Mouse (Mus musculus): ENCODE data around the gene Nptxr. TPM values are rescaled to one million over a fixed set of nuclear protein-coding genes. Genes with fewer than 3 reads are reported as not detected.

Gene Nptxr
- polyA plus RNA-seq, 1 experiment from 2014 or later: 1.3 TPM

DNA sequence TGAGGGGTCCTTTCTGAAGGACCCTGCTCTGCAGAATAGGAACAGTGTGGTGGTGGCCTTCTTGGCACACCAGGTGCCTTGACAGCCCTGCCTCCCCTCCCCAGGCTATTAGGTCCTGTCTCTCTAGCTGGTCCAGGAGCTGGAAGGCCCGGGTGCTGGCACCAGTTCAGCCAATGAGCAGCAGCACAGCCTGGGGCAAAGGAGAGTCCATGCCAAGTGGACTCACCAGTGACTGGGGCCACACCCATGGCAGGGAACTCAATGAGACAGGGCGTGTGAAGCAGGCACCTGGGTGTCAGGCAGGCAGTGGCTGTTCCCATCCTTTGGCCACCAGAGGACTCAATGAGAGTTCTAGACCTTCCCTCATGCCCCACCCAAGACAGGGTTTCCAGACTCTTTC is 39.2 kb downstream of the Nptxr start:
- no peaks in the 10 kb centered on the region for H3K27me3 ChIP-seq (replicated peaks; ENCODE audit: control insufficient read depth, insufficient read depth, low read length)
- H3K4me2 ChIP-seq (ENCODE audit: low read depth, low read length): no peak overlapping the region
- H3K4me1 ChIP-seq (ENCODE audit: control insufficient read depth, insufficient read depth, low read length): 0 out of 2 replicates have a peak, but pooled peaks cover 4% of the 10 kb centered on the region
- no peaks in the 10 kb centered on the region for H3K9me3 ChIP-seq (ENCODE audit: control insufficient read depth, low read length)
- ATAC-seq: no peak; the same call in 1 of the 2 replicates
- no peak overlapping the region for H3K4me3 ChIP-seq (ENCODE audit: low read length)
- H3K9ac ChIP-seq (ENCODE audit: low read depth, low read length): no peak overlapping the region
- 0 out of 2 replicates have a peak, but pooled peaks cover 2% of the 10 kb centered on the region for H3K36me3 ChIP-seq (ENCODE audit: control insufficient read depth, insufficient read depth, low read length)
- no peak overlapping the region for H3K27ac ChIP-seq (ENCODE audit: low read length)
- WGBS: 75% methylated on average over 2 of the region's 2 CpGs

- Histone ChIP-seq H3K27ac (ENCODE audit: low read length) (no peak overlapping the region), H3K9me3 (ENCODE audit: control insufficient read depth, low read length) (no peaks in the 10 kb centered on the region), H3K36me3 (ENCODE audit: control insufficient read depth, insufficient read depth, low read length) (0 out of 2 replicates have a peak, but pooled peaks cover 2% of the 10 kb centered on the region), H3K4me3 (ENCODE audit: low read length) (no peak overlapping the region), H3K9ac (ENCODE audit: low read depth, low read length) (no peak overlapping the region), H3K27me3 (replicated peaks; ENCODE audit: control insufficient read depth, insufficient read depth, low read length) (no peaks in the 10 kb centered on the region), H3K4me1 (ENCODE audit: control insufficient read depth, insufficient read depth, low read length) (0 out of 2 replicates have a peak, but pooled peaks cover 4% of the 10 kb centered on the region), H3K4me2 (ENCODE audit: low read depth, low read length) (no peak overlapping the region)
- ATAC-seq: no peak
- 79% methylated on average over 11 of the region's 11 CpGs for WGBS
Measured at GRCm38 (mm10) chr15:79764539-79765267, 39.9 kb downstream of the Nptxr start.

DNA sequence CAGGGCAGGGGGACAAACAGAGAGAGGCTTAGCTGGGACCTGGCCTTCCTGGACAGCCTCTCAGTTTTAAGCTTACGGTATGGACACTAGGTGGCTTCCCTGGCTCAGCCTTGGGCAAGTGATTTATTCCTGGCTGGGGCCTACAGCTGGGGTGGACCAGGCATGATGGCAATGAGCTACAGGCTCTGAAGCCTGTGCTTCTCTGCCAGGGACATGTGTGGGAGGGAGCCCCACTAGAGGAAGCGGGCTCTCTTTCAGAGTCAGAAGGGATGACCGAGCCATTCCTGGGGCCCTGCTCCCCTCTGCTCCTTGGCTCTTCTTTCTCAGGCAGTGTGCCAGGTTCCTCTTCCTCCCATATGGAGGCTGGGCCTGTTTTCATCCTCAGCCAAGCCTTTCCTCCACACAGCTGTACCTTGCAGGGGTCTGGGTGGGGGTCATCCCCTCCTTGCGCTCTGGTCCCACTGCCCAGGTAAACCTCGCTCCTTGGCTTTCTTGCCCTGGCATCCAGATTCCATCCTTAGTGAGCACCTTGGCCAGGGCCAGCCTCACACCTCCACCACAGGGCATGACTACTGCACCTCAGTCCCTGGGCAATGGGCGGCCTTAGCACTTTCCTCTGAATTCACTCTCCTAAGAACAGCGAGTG is 40.8 kb downstream of the Nptxr start:
- 0 out of 2 replicates have a peak, but pooled peaks cover 2% of the 10 kb centered on the region for H3K36me3 ChIP-seq (ENCODE audit: control insufficient read depth, insufficient read depth, low read length)
- WGBS: 77% methylated on average over 7 of the region's 7 CpGs
- no peaks in the 10 kb centered on the region for H3K27me3 ChIP-seq (replicated peaks; ENCODE audit: control insufficient read depth, insufficient read depth, low read length)
- no peak overlapping the region for H3K4me2 ChIP-seq (ENCODE audit: low read depth, low read length)
- H3K4me1 ChIP-seq (ENCODE audit: control insufficient read depth, insufficient read depth, low read length): 0 out of 2 replicates have a peak, but pooled peaks cover 4% of the 10 kb centered on the region
- no peaks in the 10 kb centered on the region for H3K9me3 ChIP-seq (ENCODE audit: control insufficient read depth, low read length)
- H3K9ac ChIP-seq (ENCODE audit: low read depth, low read length): no peak overlapping the region
- H3K27ac ChIP-seq (ENCODE audit: low read length): no peak overlapping the region
- H3K4me3 ChIP-seq (ENCODE audit: low read length): no peak overlapping the region
- no peak for ATAC-seq

GRCm38 (mm10) chr15:79763001-79763400 is 41.6 kb downstream of the Nptxr start:
- 90% methylated on average over 9 of the region's 9 CpGs for WGBS
- no peak for ATAC-seq

DNA sequence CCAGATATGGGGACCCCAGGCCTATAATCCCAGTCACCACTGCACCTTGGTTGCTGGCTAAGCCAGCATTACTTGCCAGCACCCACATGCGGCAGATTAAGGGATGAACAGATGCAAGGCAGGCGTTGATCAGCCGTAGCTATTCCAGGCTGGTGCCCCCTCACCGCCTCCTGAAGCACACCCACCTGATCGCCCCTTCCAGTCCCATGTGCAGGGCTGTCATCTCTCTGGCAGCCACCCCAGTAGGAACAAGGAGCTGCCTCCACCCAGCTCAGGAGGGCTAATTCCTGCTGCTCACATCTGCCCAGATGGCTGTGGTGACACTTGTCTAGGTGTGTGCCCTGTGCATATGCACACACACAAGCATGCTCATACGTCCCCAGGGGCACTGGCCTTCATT is 43.6 kb downstream of the Nptxr start:
- no peaks in the 10 kb centered on the region for H3K27me3 ChIP-seq (replicated peaks; ENCODE audit: control insufficient read depth, insufficient read depth, low read length)
- H3K9me3 ChIP-seq (ENCODE audit: control insufficient read depth, low read length): no peaks in the 10 kb centered on the region
- 90% methylated on average over 6 of the region's 6 CpGs for WGBS
- no peak for ATAC-seq
- 0 out of 2 replicates have a peak, but pooled peaks cover 2% of the 10 kb centered on the region for H3K36me3 ChIP-seq (ENCODE audit: control insufficient read depth, insufficient read depth, low read length)
- no peak overlapping the region for H3K27ac ChIP-seq (ENCODE audit: low read length)
- H3K4me2 ChIP-seq (ENCODE audit: low read depth, low read length): no peak overlapping the region
- no peak overlapping the region for H3K4me3 ChIP-seq (ENCODE audit: low read length)
- peaks cover 4% of the 10 kb centered on the region; the same call in 1 of the 2 replicates for H3K4me1 ChIP-seq (ENCODE audit: control insufficient read depth, insufficient read depth, low read length)
- no peak overlapping the region for H3K9ac ChIP-seq (ENCODE audit: low read depth, low read length)

More at GRCm38 (mm10) chr15:79763001-79763400, 41.6 kb downstream of the Nptxr start:
- no peaks in the 10 kb centered on the region for H3K27me3 ChIP-seq (replicated peaks; ENCODE audit: control insufficient read depth, insufficient read depth, low read length)
- H3K36me3 ChIP-seq (ENCODE audit: control insufficient read depth, insufficient read depth, low read length): 0 out of 2 replicates have a peak, but pooled peaks cover 2% of the 10 kb centered on the region
- 0 out of 2 replicates have a peak, but pooled peaks cover 4% of the 10 kb centered on the region for H3K4me1 ChIP-seq (ENCODE audit: control insufficient read depth, insufficient read depth, low read length)
- H3K4me2 ChIP-seq (ENCODE audit: low read depth, low read length): no peak overlapping the region
- H3K4me3 ChIP-seq (ENCODE audit: low read length): no peak overlapping the region
- H3K9ac ChIP-seq (ENCODE audit: low read depth, low read length): no peak overlapping the region
- no peaks in the 10 kb centered on the region for H3K9me3 ChIP-seq (ENCODE audit: control insufficient read depth, low read length)
- no peak overlapping the region for H3K27ac ChIP-seq (ENCODE audit: low read length)

DNA sequence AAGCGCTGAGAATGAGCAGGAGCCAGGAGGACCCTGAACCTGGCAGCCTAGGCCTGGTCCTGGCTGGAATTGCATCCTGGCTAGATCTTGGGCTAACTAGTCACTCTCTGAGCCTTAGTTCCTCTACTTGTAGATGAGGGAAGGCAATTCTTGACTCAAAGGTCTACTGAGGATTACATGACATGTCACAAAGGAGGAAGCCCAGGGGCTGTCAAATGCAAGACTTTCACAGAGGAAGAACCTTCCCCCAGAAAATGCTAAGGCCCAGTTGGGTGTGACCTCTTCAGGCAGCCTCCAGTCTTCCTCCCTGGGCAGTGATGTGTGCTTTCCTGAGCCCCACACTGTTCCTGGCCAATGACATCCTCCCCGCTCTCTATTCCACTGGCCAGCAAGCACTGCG is 47.4 kb downstream of the Nptxr start:
- Histone ChIP-seq H3K4me2 (ENCODE audit: low read depth, low read length) (no peak overlapping the region), H3K27me3 (replicated peaks; ENCODE audit: control insufficient read depth, insufficient read depth, low read length) (no peaks in the 10 kb centered on the region), H3K36me3 (ENCODE audit: control insufficient read depth, insufficient read depth, low read length) (0 out of 2 replicates have a peak, but pooled peaks cover 2% of the 10 kb centered on the region), H3K9me3 (ENCODE audit: control insufficient read depth, low read length) (no peaks in the 10 kb centered on the region), H3K9ac (ENCODE audit: low read depth, low read length) (no peak overlapping the region), H3K4me3 (ENCODE audit: low read length) (no peak overlapping the region), H3K27ac (ENCODE audit: low read length) (no peak overlapping the region; the same call in 1 of the 2 replicates), H3K4me1 (ENCODE audit: control insufficient read depth, insufficient read depth, low read length) (no peaks in the 10 kb centered on the region; the same call in 1 of the 2 replicates)
- ATAC-seq: no peak
- 84% methylated on average over 3 of the region's 3 CpGs for WGBS

DNA sequence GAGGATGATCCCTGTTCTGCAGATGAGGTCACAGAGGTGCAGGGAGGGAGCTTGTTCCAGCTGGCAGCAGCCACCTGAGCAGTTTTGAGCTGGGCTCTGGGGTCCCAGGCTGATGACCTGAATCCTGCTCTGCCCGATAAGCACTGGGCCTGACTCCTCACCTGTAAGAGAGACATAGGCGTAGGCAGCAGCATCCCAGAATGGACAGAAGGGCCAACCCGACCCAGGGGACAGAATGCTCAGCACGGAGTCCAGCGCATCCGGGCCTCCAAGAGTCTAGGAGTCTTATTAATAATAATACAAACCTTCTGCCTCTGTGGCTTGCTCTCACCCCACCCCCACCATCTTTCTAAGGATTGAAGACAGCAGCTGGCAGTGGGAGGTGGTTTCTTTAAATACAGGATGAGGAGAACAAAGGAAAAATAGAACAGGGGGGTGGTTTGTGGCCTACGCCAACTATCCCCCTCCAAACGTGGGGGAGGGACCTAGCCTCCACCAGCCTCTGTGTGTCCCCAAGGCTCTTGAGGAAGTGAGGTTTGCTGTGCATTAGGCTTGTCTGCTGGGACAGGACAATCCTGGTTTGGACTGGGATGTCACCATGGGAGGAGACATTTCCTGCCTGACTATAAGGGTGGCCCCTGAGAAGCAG is 48.5 kb downstream of the Nptxr start:
- no peak overlapping the region for H3K4me3 ChIP-seq (ENCODE audit: low read length)
- no peak overlapping the region for H3K4me2 ChIP-seq (ENCODE audit: low read depth, low read length)
- ATAC-seq: no peak
- H3K9me3 ChIP-seq (ENCODE audit: control insufficient read depth, low read length): no peaks in the 10 kb centered on the region
- H3K4me1 ChIP-seq (ENCODE audit: control insufficient read depth, insufficient read depth, low read length): no peaks in the 10 kb centered on the region; the same call in 1 of the 2 replicates
- 0 out of 2 replicates have a peak, but pooled peaks cover 2% of the 10 kb centered on the region for H3K36me3 ChIP-seq (ENCODE audit: control insufficient read depth, insufficient read depth, low read length)
- no peak overlapping the region for H3K27ac ChIP-seq (ENCODE audit: low read length)
- WGBS: 72% methylated on average over 8 of the region's 8 CpGs
- H3K27me3 ChIP-seq (replicated peaks; ENCODE audit: control insufficient read depth, insufficient read depth, low read length): no peaks in the 10 kb centered on the region
- H3K9ac ChIP-seq (ENCODE audit: low read depth, low read length): no peak overlapping the region

DNA sequence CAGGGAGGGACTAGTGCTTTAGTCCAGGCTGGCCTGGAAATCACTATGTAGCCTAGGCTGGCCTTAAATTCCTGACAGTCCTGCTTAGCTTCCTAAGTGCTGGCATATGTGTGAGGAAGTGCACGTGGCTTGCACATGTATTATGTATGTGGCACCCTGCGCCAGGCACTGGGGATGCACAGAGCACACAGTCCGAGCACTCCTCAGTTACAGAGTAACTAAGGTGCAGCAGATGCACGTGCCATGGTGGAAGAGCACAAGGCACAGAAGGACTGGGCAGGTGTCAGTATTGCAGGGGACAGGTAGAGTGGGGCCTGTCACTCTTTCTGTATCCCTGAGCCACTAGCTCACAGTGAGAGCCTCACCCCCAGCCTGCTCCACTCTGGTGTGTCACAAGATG is 49.4 kb downstream of the Nptxr start:
- 80% methylated on average over 4 of the region's 4 CpGs for WGBS

DNA sequence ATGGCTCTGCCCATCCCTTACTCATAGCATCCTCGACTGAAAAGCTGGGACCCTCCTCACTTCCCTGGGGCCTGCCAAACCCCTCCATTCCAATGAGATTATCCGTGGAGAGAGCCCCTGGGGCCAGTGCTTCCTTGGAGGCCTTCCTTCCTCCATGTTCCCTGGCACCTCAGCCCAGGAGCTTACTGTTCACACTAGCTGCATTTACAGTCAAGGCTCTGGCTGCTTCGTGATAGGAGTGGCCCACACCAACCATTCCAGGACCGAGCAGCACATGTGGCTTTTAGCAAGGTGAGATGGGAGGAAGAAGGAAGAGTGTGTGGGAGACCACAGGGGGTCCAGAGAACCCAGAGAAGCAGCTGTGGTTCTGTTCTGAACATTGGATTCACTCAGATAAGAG is 50.7 kb downstream of the Nptxr start:
- Histone ChIP-seq H3K4me1 (ENCODE audit: control insufficient read depth, insufficient read depth, low read length) (no peaks in the 10 kb centered on the region; the same call in 1 of the 2 replicates), H3K9me3 (ENCODE audit: control insufficient read depth, low read length) (no peaks in the 10 kb centered on the region), H3K27me3 (replicated peaks; ENCODE audit: control insufficient read depth, insufficient read depth, low read length) (no peaks in the 10 kb centered on the region), H3K9ac (ENCODE audit: low read depth, low read length) (no peak overlapping the region), H3K27ac (ENCODE audit: low read length) (no peak overlapping the region), H3K4me3 (ENCODE audit: low read length) (no peak overlapping the region), H3K4me2 (ENCODE audit: low read depth, low read length) (no peak overlapping the region), H3K36me3 (ENCODE audit: control insufficient read depth, insufficient read depth, low read length) (no peaks in the 10 kb centered on the region)
- WGBS: 57% methylated on average over 4 of the region's 4 CpGs
- no peak for ATAC-seq

More for the DNA sequence above, 49.4 kb downstream of the Nptxr start:
- Histone ChIP-seq H3K9ac (ENCODE audit: low read depth, low read length) (no peak overlapping the region), H3K27me3 (replicated peaks; ENCODE audit: control insufficient read depth, insufficient read depth, low read length) (no peaks in the 10 kb centered on the region), H3K9me3 (ENCODE audit: control insufficient read depth, low read length) (no peaks in the 10 kb centered on the region), H3K27ac (ENCODE audit: low read length) (no peak overlapping the region), H3K4me3 (ENCODE audit: low read length) (no peak overlapping the region), H3K4me1 (ENCODE audit: control insufficient read depth, insufficient read depth, low read length) (no peaks in the 10 kb centered on the region; the same call in 1 of the 2 replicates), H3K36me3 (ENCODE audit: control insufficient read depth, insufficient read depth, low read length) (no peaks in the 10 kb centered on the region), H3K4me2 (ENCODE audit: low read depth, low read length) (no peak overlapping the region)
- no peak for ATAC-seq
